Mouse (Mus musculus): ENCODE results near the gene Rerg. TPM values are rescaled to one million over a fixed set of nuclear protein-coding genes. Genes with fewer than 3 reads are reported as not detected.
A peak's percentile ranks its signal among the peaks of the same experiment; 100 is the strongest.

Gene Rerg
- polyA plus RNA-seq, 1 experiment = 3.1 TPM

DNA sequence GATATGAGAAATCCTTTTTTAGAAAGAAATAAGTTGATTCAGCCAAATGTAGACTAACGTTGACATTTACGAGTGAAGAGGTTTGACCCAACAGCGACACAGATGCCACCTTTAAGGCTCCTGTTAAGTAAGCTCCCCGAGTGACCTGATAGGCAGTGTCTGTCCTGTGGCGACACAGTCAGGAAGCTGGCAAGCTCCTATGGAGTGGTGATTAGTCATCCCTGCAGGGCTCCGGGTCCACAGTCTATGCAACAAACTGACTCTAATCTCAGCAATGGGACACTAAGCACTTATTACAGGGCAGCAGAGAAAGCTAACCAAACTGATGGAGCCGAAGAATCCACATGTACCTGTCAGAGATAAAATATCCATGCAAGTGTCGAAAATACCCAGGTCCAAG, 98.0 kb downstream of the Rerg start:
- no peaks in the 10 kb centered on the region for H3K79me2 ChIP-seq (ENCODE audit: control insufficient read depth, insufficient read depth)
- no peak overlapping the region for H3K4me2 ChIP-seq (ENCODE audit: low read depth)
- H3K27me3 ChIP-seq (ENCODE audit: control insufficient read depth, insufficient read depth, insufficient read length) = no peaks in the 10 kb centered on the region
- no peak overlapping the region for H3ac ChIP-seq (ENCODE audit: control insufficient read depth, insufficient read length)
- TF ChIP-seq USF1 (IDR thresholded peaks at IDR 0.05; ENCODE audit: low read depth) = no peak
- TF ChIP-seq MYOG (IDR thresholded peaks at IDR 0.05; ENCODE audit: control insufficient read depth in 1 of 3, insufficient read depth in 1 of 3, insufficient read length in 2 of 3, low read depth in 2 of 3) = no peak
- no peak for TF ChIP-seq E2F4 (IDR thresholded peaks at IDR 0.05; ENCODE audit: insufficient read depth)
- TF ChIP-seq POLR2A (IDR thresholded peaks at IDR 0.05; ENCODE audit: insufficient read length, low read depth) = no peak
- no peak for TF ChIP-seq REST (IDR thresholded peaks at IDR 0.05; ENCODE audit: insufficient read depth, insufficient read length)
- TF ChIP-seq MYOD1 (IDR thresholded peaks at IDR 0.05; ENCODE audit: control insufficient read depth in 1 of 3, insufficient read length in 2 of 3, low read depth in 2 of 3) = no peak
- TF ChIP-seq SRF (IDR thresholded peaks at IDR 0.05; ENCODE audit: control insufficient read depth, insufficient read length, low read depth) = no peak
- TF ChIP-seq MAX (IDR thresholded peaks at IDR 0.05; ENCODE audit: low read depth) = no peak
- TF ChIP-seq CEBPB (IDR thresholded peaks at IDR 0.05; ENCODE audit: insufficient read depth, poor library complexity, severe bottlenecking) = no peak
- TF ChIP-seq POLR2AphosphoS2 (IDR thresholded peaks at IDR 0.05; ENCODE audit: insufficient read length, low read depth) = no peak
- no peak for TF ChIP-seq TCF12 (IDR thresholded peaks at IDR 0.05; ENCODE audit: insufficient read depth, poor library complexity, severe bottlenecking)
- TF ChIP-seq TCF3 (IDR thresholded peaks at IDR 0.05; ENCODE audit: insufficient read length, low read depth) = no peak
- no peak overlapping the region for H3K4me3 ChIP-seq
- H3K36me3 ChIP-seq (ENCODE audit: control insufficient read depth, insufficient read depth) = no peaks in the 10 kb centered on the region

DNA sequence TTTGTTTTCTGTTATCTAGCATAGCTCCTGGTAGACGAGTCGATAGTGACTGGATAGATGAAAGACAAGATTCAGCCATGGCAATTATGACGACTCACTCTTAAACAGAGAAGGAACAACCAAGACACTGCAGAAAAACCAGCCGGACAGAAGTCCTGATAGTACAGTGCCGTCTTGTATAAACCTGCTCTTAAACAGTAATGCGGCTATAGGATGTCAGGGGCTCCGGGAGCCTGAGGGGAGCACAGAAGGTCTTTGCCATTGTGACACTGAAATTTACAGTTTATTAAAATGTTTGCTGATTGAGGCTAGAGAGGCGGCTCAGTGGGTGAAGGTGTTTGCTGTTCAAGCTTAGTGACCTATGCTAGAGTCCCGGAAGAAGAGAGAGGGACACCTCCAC, 98.8 kb downstream of the Rerg start:
- Histone ChIP-seq H3K27me3 (ENCODE audit: control insufficient read depth, insufficient read depth, insufficient read length) (no peaks in the 10 kb centered on the region), H3ac (ENCODE audit: control insufficient read depth, insufficient read length) (no peak overlapping the region), H3K79me2 (ENCODE audit: control insufficient read depth, insufficient read depth) (no peaks in the 10 kb centered on the region), H3K4me2 (ENCODE audit: low read depth) (no peak overlapping the region), H3K36me3 (ENCODE audit: control insufficient read depth, insufficient read depth) (no peaks in the 10 kb centered on the region), H3K4me3 (no peak overlapping the region)
- no peak for TF ChIP-seq MAX (IDR thresholded peaks at IDR 0.05; ENCODE audit: low read depth)
- TF ChIP-seq E2F4 (IDR thresholded peaks at IDR 0.05; ENCODE audit: insufficient read depth) = no peak
- no peak for TF ChIP-seq POLR2A (IDR thresholded peaks at IDR 0.05; ENCODE audit: insufficient read length, low read depth)
- no peak for TF ChIP-seq CEBPB (IDR thresholded peaks at IDR 0.05; ENCODE audit: insufficient read depth, poor library complexity, severe bottlenecking)
- TF ChIP-seq MYOG (IDR thresholded peaks at IDR 0.05; ENCODE audit: control insufficient read depth in 1 of 3, insufficient read depth in 1 of 3, insufficient read length in 2 of 3, low read depth in 2 of 3) = no peak
- no peak for TF ChIP-seq REST (IDR thresholded peaks at IDR 0.05; ENCODE audit: insufficient read depth, insufficient read length)
- no peak for TF ChIP-seq MYOD1 (IDR thresholded peaks at IDR 0.05; ENCODE audit: control insufficient read depth in 1 of 3, insufficient read length in 2 of 3, low read depth in 2 of 3)
- TF ChIP-seq TCF3 (IDR thresholded peaks at IDR 0.05; ENCODE audit: insufficient read length, low read depth) = no peak
- no peak for TF ChIP-seq SRF (IDR thresholded peaks at IDR 0.05; ENCODE audit: control insufficient read depth, insufficient read length, low read depth)
- TF ChIP-seq TCF12 (IDR thresholded peaks at IDR 0.05; ENCODE audit: insufficient read depth, poor library complexity, severe bottlenecking) = no peak
- no peak for TF ChIP-seq POLR2AphosphoS2 (IDR thresholded peaks at IDR 0.05; ENCODE audit: insufficient read length, low read depth)
- no peak for TF ChIP-seq USF1 (IDR thresholded peaks at IDR 0.05; ENCODE audit: low read depth)

GRCm38 (mm10) chr6:137065506-137065905, 104.8 kb downstream of the Rerg start:
- peak in 2 of 3 experiments; percentile 19 to 51 for TF ChIP-seq MYOD1 (IDR thresholded peaks at IDR 0.05; ENCODE audit: control insufficient read depth in 1 of 3, insufficient read length in 2 of 3, low read depth in 2 of 3)
- TF ChIP-seq SRF (IDR thresholded peaks at IDR 0.05; ENCODE audit: control insufficient read depth, insufficient read length, low read depth) = no peak
- H3K36me3 ChIP-seq (ENCODE audit: control insufficient read depth, insufficient read depth) = no peaks in the 10 kb centered on the region
- no peaks in the 10 kb centered on the region for H3K27me3 ChIP-seq (ENCODE audit: control insufficient read depth, insufficient read depth, insufficient read length)
- no peak overlapping the region for H3K4me3 ChIP-seq
- H3K79me2 ChIP-seq (ENCODE audit: control insufficient read depth, insufficient read depth) = no peaks in the 10 kb centered on the region
- H3K4me2 ChIP-seq (ENCODE audit: low read depth) = peak overlapping the region; percentile 55
- H3ac ChIP-seq (ENCODE audit: control insufficient read depth, insufficient read length) = no peak overlapping the region

DNA sequence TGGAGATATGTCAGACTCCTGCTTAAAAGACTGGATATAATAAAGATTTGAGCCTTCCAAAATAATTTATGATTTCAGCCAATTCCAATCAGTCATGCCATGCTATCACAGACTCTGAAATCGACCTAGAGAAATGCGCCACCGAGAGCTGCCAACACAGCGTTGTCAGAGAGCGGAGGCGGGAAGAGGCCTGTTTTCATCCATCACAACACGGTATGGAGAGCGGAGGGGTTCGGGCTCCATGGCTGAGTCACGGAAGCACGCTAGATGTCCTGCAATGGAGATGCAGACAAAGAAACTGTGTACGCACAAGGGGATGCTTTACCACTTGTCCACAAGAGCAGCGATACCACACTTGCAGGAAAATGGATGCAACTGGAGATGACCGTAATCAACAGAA, 105.5 kb downstream of the Rerg start:
- Histone ChIP-seq H3K27me3 (ENCODE audit: control insufficient read depth, insufficient read depth, insufficient read length) (no peaks in the 10 kb centered on the region), H3K4me2 (ENCODE audit: low read depth) (peak overlapping the region; percentile 55), H3ac (ENCODE audit: control insufficient read depth, insufficient read length) (no peak overlapping the region), H3K4me3 (no peak overlapping the region), H3K79me2 (ENCODE audit: control insufficient read depth, insufficient read depth) (no peaks in the 10 kb centered on the region), H3K36me3 (ENCODE audit: control insufficient read depth, insufficient read depth) (no peaks in the 10 kb centered on the region)
- TF ChIP-seq E2F4 (IDR thresholded peaks at IDR 0.05; ENCODE audit: insufficient read depth) = no peak
- no peak for TF ChIP-seq MYOG (IDR thresholded peaks at IDR 0.05; ENCODE audit: control insufficient read depth in 1 of 3, insufficient read depth in 1 of 3, insufficient read length in 2 of 3, low read depth in 2 of 3)
- no peak for TF ChIP-seq MYOD1 (IDR thresholded peaks at IDR 0.05; ENCODE audit: control insufficient read depth in 1 of 3, insufficient read length in 2 of 3, low read depth in 2 of 3)
- no peak for TF ChIP-seq REST (IDR thresholded peaks at IDR 0.05; ENCODE audit: insufficient read depth, insufficient read length)
- TF ChIP-seq MAX (IDR thresholded peaks at IDR 0.05; ENCODE audit: low read depth) = no peak
- no peak for TF ChIP-seq TCF3 (IDR thresholded peaks at IDR 0.05; ENCODE audit: insufficient read length, low read depth)
- TF ChIP-seq POLR2A (IDR thresholded peaks at IDR 0.05; ENCODE audit: insufficient read length, low read depth) = no peak
- TF ChIP-seq CEBPB (IDR thresholded peaks at IDR 0.05; ENCODE audit: insufficient read depth, poor library complexity, severe bottlenecking) = no peak

- Histone ChIP-seq H3K27me3 (ENCODE audit: control insufficient read depth, insufficient read depth, insufficient read length) (no peaks in the 10 kb centered on the region), H3K36me3 (ENCODE audit: control insufficient read depth, insufficient read depth) (no peaks in the 10 kb centered on the region), H3ac (ENCODE audit: control insufficient read depth, insufficient read length) (no peak overlapping the region), H3K79me2 (ENCODE audit: control insufficient read depth, insufficient read depth) (no peaks in the 10 kb centered on the region), H3K4me3 (no peak overlapping the region), H3K4me2 (ENCODE audit: low read depth) (no peak overlapping the region)
- TF ChIP-seq MAX (IDR thresholded peaks at IDR 0.05; ENCODE audit: low read depth) = no peak
- TF ChIP-seq REST (IDR thresholded peaks at IDR 0.05; ENCODE audit: insufficient read depth, insufficient read length) = no peak
- no peak for TF ChIP-seq POLR2AphosphoS2 (IDR thresholded peaks at IDR 0.05; ENCODE audit: insufficient read length, low read depth)
- TF ChIP-seq SRF (IDR thresholded peaks at IDR 0.05; ENCODE audit: control insufficient read depth, insufficient read length, low read depth) = no peak
- TF ChIP-seq TCF12 (IDR thresholded peaks at IDR 0.05; ENCODE audit: insufficient read depth, poor library complexity, severe bottlenecking) = no peak
- TF ChIP-seq USF1 (IDR thresholded peaks at IDR 0.05; ENCODE audit: low read depth) = no peak
Measured at GRCm38 (mm10) chr6:137063239-137063940, 106.9 kb downstream of the Rerg start.
